Mouse (Mus musculus): ENCODE results near the gene Diaph3.

Diaph3 gene

DNA sequence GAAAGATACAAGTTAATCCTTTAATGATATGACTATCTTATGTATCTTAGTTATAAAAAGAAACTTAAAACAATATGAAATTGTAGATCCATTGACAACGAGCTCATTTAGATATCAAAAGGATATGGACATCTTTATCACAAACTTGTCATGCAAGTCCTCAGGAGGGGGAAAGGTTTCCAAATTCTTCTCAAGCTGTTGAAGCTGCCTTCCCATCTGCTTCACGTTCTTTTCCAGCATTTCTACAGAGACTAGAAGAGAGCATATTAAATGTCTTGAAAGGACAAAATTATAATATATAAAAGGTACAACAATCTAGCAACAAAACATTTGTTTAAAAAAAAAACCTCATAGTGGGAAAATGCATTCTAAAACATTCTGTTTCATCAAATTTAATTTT lies 306.2 kb downstream of the Diaph3 start:
- DNase-seq, result no peak

DNA sequence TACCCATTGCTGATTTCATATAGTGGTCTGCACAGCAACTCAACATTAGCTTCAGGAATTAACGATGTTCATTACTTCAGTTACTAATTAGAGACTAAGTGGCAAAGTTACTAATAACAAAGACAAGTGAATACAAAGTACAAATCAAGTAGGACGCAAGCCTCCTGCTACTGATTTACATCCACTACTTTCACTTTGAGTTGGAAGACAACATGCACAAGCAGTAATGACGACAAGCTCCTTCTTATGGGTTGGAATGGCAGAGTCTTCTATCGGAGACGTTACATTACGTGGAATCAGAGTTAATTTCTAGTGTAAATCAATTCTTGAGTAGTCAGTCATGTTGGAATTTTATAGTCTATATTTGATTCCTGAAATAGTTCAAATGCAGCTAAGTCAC lies 306.8 kb downstream of the Diaph3 start:
- DNase-seq, result no peak

DNA sequence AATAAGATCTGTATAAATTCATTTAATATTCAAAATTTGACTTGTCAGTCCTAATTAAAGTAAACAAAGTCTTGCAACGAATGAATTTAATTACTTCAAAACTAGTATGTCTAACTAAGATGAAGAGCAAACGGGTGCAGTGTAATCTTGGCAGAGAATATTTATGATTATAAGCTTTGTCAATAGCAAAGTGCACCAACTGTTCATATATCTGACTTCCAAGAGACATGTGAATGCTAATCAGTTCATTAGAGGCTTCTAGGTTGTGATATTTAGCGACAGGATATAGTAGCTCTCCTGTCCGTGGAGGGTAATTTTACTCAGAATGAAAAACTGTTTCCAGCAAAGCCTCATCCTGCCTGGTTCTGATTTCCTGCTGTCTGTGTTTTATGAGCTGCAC lies 308.0 kb downstream of the Diaph3 start:
- no peak for DNase-seq

DNA sequence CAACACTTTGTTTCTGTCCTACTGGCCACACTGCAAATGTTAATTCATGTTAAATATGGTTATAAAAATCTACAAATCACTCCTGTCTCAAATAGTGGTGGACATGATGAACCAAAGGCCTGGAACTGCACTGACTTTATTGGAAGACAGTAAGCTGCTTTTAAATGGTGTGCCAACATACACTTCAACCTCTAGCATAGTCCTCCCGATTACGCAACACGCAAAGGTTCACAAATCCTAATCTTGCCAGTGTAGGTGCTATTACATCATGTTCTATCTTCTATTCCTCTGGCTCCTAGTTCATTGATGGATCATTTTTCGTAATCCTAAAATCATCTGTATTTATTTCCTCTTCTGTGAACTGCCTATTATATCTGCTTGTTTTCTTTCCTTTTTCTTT lies 324.8 kb downstream of the Diaph3 start:
- peak; percentile 2 for DNase-seq

DNA sequence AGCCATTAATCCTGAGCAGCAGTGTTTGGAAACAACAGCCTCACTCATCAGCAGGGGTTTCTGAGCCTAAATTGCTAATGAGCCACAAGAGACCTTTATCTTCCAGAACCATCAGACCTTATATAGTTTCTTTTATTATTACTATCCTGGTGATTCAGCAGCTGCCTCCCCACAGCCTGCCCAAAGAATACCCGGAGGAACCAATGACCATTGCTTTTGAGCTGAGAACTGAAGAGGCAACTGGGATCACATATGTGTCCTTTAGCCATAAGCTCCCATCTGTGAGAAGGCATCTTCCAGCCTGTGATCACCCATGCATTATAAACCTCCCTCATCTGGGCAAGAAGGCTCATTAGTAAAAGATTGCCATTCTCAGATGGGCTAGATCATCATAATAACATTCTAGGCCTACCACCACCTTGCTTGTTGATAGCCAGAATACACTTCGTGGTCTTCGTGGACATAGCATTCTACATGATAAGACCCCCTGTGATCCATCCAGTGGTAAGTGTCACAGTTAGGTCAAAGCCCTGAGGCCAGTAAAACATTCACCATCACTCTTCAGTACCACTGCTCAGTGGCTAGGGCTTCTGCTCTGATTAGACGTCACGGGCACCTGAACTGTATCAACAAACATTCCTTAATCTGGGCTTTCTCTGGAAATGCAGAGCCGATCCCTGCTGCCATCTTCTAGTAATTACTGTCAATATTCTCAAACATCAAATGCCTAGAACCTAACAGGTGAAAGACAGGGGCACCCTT lies 352.0 kb downstream of the Diaph3 start:
- DNase-seq, result no peak

DNA sequence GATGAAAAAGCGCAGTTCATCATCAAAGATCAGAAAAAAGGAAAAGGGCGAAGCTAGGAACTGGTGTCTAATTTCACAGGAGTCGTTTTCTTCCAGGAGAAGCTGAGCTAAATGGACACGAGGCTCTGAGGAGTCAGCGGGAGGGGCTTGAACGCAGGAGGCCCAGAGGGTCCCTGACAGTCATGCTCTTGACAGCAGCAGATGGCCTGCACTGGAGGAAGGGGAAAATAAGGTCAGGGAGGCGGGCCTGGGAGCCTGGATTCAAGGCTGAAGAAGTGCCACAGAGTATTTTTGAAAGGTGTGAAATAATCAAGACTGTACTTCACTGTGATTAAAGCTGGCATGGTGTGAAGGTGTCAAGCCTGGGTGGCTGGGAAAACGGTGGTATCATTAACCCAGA lies 354.2 kb downstream of the Diaph3 start:
- no peak for DNase-seq

DNA sequence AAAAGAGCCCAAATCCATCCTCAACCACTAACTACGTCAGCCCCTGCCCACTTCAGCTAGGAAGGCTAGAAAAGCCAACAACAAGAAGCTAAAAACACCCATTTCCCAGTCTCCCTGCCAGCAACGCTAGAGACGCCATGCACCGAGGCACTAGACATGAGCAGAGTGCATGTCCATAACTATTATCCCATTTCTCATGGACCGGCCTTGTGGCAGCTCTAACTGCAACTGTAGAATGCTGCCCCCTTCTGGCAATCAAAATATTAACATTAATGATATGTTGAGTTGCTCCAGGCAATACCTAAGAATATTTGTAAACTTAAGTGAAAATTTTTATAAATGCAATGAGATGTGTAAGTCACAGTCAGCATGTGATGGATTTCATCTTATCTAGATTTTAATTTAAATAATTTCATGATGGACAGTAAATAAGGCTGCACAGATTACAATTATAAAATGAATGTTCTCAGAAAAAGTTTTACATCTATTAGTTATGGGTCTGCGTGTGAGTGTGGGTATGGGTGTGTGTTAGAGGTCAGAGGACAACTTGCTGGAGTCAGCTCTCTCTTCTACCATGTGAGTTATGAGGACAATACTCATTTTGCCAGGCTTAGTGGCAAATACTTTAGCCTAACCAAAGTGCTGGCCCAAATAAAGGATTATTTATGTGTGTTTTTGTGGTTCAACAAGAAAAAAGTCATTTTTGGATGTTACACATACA lies 359.3 kb downstream of the Diaph3 start:
- DNase-seq, result peak; percentile 72

DNA sequence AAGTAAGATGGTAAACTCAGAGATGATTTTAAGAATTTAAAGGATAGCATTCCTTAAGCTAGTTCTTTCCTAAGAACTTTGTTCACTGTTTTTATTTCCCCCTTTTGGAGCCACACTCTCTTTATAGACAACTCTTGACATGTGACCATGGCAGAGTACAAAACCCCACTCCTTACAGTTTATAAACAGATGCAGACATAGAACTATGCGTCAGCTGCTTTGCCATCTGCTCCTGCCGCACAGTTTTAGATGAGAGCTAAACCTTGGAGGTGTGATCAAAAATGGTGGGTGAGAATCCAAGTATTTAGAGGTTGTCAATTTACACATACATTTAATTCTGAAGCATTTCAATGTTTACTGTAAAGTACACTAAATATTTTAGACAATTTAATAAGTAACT lies 367.7 kb downstream of the Diaph3 start:
- no peak for DNase-seq

DNA sequence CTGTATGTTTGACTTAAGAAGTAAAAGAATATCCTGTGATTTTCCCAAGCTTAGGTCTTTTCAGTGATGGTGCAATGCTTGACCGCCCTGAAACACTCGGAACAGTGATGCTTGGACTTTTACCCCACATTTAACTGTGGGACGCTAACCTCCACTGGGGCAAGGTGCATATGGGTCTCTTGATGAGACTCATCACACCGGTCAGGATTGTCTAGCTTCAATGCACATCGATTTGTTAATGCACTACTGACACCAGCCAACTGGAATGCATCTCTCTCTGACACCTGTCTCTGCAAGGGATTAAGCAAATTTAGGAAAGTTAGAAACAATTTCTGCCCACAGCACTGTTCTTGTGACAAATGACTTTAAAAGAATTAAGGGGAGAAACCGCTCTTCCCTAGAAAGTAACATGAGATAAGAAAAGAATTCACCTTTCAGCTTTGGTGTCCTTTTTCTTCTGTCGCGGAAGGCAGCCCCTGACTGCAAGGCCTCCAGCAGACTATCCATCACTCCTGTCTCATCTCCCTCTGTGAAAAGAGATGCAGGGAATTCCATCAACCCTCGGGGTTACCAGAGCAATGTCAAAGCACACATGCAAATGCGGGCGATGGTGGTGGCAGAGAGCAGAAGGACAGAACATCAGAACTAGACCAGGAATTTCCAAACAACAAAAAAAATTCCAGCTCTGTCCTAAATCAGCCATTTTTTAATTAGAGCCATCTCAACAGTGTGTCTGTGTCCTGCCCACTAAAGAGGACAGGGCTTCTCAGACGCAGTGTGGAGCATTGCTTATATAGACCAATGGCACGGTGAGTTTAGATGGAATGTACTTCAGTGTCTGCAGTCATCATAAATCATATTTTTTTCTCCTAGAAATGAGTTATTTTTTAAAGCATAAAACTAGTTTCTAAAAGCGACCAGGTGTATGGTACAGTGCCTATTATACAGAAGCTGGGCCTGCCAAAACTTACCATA lies 368.6 kb downstream of the Diaph3 start:
- DNase-seq, result no peak

DNA sequence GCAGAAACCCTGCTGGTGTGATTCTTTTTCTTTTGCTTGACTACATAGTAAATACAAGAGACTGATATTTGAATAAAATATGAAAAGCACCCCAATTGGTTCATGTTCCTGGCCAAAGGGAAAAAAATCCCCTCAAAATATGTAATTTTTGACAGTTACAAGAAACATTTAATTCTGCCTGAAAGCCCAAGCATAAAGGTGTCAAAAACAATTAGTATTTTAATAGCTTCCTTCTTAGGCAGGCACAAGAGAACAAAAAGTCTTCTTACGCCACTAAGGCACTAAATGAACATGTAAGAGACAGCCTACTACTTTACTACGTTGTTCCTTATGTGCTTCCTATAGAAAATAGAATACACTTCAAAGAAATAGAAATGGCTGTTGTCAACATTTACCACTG lies 376.7 kb downstream of the Diaph3 start:
- no peak for DNase-seq

DNA sequence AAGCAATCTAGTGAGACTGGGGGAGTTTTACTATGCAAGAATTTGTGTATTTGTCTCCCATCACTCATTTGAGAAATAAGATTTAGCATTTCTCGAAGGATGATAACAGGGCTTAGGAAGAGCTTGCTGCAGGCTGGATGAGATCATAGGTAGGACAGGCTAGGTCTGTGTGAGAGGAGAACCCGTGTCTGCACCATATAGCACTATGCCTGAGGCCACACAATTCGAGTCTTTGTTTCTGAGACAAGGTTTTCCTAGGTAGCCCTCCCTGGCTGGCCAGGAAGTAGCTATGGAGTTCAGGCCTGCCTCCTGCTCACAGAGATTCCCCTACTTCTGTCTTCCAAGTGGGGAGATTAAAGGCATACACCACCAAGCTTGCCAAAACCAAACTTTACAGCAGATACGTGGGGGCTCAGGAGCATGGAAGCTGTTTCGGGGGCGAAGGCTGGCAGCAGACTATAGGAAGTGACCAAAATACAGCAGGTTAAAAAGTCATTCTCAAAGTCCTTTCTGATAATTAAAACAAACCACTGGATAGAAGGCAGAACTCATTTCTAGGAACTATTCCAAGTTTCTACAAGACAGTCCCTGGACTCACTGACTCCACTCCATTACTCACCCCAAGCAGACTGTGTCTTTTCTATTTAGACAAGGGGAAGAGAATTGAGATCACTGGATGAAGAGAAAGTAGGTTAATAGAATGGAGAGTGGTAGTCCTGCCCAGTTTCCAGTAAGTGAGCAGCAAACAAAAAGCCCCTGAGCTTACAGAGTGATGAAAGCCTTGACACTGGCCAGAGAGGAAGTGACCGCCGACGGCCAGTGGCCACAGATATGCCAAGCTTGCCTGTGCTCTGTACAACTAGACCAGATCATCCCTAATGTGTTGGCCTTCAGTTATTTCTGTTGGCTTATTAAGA lies 383.2 kb downstream of the Diaph3 start:
- DNase-seq, result no peak

DNA sequence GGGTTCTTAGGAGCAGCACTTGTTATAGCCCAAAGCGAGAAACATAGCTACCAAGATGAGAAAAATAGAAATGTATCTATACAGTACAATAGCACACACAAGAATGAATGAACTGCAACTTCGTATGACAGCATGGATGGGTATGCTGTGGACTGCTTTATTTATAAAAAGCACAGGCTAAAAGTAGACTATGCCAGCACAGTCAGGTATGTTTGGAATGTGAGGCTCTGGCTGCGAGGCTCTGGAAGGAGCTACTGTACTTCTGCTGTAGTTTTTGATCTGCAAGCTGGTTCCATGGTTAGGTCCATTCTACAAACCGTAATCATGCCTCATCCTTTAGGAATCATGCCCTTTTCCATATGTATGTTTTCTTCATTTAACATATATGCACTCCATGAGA lies 383.9 kb downstream of the Diaph3 start:
- DNase-seq, result no peak

DNA sequence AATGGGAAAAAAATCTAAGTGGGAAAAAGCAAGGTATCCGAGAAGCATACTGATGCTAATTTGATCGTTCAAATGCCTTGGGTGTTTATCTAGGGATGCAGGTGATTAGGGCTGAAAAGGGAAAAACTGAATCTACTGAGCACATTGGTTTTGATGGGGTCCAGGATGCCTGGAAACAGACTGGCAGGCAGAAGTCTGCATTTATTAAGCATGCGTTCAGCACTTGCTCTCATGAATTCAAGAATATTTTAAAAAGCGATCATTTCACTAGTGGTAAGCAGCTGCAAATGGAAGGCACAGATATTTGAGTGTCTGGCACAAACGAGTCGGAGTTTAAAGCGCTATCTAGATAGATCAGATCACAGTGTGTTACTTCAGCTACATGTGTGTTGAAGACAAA lies 390.7 kb downstream of the Diaph3 start:
- no peak for DNase-seq

DNA sequence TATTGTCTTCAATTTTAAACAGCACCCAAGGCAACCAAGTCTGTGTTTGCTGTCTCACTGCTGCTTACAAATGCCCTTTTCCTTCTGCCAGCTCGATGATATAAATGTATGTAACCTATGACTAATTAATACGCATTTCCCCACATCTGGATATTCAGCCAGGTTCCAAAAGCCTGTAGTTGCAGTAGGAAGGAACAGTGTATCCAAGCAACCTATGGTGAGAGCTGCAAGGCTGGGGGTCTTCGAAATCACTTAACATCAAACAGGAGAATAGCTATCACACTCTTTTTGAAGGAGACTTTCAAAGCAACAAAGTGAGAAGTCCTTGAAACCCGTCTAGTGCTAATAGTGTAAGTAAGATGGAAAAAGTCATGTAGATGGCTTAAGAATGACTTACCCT lies 391.6 kb downstream of the Diaph3 start:
- DNase-seq, result no peak

DNA sequence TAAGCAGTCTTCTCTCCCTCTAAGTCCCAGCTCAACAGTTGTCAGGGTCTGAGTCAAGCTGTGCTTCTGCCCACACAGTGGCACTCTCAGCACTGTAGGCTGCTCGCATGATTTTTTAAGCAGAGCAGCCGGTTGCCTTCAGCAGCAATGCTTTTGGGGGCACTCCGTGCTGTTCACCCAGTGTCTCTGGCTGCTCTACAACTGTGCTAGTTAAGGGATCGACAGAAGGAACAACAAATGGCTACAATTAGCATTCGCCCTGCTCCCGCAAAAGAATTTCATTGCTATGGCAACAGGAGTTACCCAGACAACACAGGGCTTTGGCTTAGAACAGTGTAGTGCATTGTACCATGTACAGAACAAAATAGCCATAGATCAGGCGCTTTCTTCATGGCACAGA lies 392.2 kb downstream of the Diaph3 start:
- DNase-seq, result no peak

DNA sequence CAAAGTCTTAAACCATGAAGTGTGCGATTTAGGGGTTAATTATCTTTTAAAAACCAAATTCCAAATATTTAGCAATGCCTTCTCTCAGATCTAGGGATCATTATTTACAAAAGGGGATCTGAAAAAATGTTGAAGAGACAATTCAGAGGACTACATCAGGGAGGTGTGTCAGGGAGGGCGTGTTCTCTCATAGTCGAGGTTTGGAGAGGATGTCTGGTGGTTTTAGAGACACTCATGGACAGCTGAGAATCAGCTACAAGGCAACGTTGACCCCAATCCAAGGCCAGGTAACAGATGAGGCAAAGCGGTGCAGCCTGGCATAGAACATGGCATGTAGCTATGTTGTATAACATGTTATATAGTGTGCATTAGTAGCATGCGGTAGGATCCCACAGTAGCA lies 396.5 kb downstream of the Diaph3 start:
- DNase-seq, result no peak

DNA sequence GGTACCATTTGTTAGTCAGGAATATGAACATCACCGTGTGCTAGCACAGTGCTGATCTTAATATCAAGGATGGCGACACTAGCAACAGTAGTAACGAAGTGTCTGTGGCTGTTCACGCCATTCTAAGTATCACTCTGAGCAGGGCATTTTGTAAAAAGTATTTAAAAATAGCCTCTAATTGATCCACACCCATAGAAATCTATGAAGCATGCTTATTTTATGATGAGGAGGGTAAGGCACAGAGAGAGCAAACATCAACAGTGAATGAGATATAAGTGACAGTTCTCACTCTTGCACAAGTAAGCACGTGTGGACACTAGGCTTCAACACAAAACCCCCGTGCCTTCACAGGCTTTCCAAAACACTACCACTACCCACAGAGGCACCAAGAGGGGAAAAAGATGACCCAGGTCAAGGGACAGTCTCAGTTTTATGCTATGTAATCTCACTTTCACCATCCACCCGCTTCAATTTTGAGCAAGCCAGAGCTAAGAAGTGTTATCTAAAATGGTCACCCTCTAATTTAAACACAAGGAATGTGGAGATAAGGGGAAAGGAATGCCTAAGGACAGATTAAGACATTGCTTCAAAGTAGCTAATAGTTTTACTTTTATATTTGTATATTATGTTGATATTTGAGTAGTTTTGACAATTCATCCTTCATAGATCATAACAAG lies 399.0 kb downstream of the Diaph3 start:
- DNase-seq, result no peak

DNA sequence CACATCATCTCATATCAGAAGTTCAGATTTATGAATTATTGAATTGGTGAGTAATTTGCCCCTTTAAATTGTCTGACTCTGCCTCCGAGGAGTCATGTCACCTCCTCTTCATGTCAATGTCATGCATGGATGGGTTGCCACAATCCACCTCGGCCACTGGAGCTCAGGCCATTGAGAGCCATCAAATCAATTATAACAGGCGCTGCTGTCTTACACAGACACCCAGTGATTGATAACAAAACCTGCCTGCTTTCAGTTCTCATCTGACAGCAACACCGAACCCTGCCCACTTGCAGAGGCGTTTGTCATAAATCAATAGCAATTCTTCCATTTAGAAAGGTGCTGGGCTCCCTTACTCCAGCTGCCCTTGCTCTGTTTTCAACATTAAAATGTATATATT lies 402.1 kb downstream of the Diaph3 start:
- DNase-seq, result no peak

DNA sequence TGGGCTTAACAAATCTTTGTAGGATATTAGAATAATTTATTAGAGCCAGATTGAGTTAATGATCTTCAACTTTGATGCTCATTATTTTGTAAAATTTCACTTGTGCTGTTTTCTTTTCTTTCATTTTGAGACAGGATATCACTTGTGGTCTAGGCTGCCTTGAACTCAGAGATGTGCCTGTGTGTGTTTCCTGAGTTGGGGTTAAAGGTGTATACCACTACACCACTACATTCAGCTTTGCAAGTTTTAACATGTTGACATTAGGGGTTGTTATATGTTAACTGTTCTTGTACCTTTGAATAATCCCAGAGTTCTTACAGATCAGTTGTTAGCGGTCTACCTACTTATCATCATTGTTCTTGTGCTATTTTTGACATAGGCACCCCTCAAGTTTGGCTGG lies 404.4 kb downstream of the Diaph3 start:
- no peak for DNase-seq

DNA sequence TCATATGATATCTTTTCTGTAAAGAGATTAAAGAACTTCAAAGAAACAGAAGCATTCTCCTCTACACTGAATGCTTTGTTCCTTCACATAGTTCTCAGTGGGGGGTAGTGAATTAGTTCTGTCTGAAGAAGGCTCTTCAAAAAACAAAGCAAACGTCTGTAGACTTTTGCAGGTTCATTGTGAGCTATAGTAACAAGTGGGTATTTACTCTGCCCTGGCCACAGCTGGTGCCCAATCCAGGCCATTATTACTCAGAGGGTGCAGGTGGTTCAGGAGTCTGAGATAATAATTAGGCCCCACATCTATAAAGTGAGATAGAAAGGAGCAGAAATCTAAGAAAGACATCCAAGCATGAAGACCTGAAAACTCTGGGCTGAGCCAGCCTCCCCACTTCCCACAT lies 409.7 kb downstream of the Diaph3 start:
- no peak for DNase-seq

DNA sequence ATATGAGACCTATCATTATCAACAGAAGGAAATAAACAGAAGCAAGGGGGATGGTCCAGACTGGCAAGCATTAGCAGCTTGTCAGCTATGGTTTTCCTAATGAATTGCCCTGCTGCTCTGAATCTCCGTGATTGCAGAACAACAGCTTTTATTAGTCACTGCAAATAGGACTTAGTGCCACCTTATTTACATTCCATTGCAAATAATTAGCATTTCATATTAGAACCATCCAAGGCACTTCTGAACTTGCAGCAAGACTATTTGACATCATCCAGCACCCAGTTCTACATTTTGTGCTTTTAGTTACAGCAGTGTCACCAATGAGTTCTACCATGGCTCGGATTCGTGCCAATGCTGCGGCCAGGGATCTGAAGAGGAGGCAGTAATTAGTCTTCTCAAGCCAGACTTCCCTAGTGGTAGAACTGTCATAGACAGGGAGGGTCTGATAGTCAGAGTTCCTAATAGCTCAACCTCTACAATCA lies 411.4 kb downstream of the Diaph3 start:
- DNase-seq, result no peak

Data from lung, postnatal 36 days (tissue).